Mouse (Mus musculus): ENCODE measurements around the gene Slc24a3. TPM values are rescaled to one million over a fixed set of nuclear protein-coding genes. Genes with fewer than 3 reads are reported as not detected.

Gene Slc24a3
- total and polyA plus RNA-seq, 3 experiments: not detected

- TF ChIP-seq CHD2 (IDR thresholded peaks at IDR 0.05; ENCODE audit: low read length): no peak
- no peak for TF ChIP-seq USF1 (IDR thresholded peaks at IDR 0.05; ENCODE audit: low read depth, low read length)
- no peak for TF ChIP-seq USF2 (IDR thresholded peaks at IDR 0.05; ENCODE audit: borderline replicate concordance in 1 of 2, insufficient read depth in 1 of 2, low read depth in 1 of 2, low read length in 2 of 2)
- no peak for TF ChIP-seq RCOR1 (IDR thresholded peaks at IDR 0.05; ENCODE audit: low read depth, low read length)
- no peak for TF ChIP-seq POLR2AphosphoS2 (IDR thresholded peaks at IDR 0.05; ENCODE audit: low read length)
- TF ChIP-seq ZNF384 (IDR thresholded peaks at IDR 0.05; ENCODE audit: low read depth, low read length): no peak
- TF ChIP-seq MYC (IDR thresholded peaks at IDR 0.05; ENCODE audit: low read depth, low read length): no peak
- no peak for TF ChIP-seq POLR2A (IDR thresholded peaks at IDR 0.05; ENCODE audit: control insufficient read depth in 1 of 2, insufficient read depth in 1 of 2, low read depth in 1 of 2, low read length in 2 of 2, poor library complexity in 1 of 2)
- TF ChIP-seq ZMIZ1 (IDR thresholded peaks at IDR 0.05; ENCODE audit: low read depth, low read length): no peak
- no peak for TF ChIP-seq NRF1 (IDR thresholded peaks at IDR 0.05; ENCODE audit: insufficient read depth, low read depth, low read length, poor library complexity, severe bottlenecking)
- no peak for TF ChIP-seq GATA1 (IDR thresholded peaks at IDR 0.05; ENCODE audit: low read depth, low read length)
- TF ChIP-seq SMC3 (IDR thresholded peaks at IDR 0.05; ENCODE audit: low read depth, low read length): no peak
- TF ChIP-seq ZC3H11A (IDR thresholded peaks at IDR 0.05; ENCODE audit: low read depth, low read length): no peak
- TF ChIP-seq MAFK (IDR thresholded peaks at IDR 0.05; ENCODE audit: borderline replicate concordance, low read depth, low read length): no peak
- no peak for TF ChIP-seq ELF1 (IDR thresholded peaks at IDR 0.05; ENCODE audit: low read depth, low read length)
- no peak for TF ChIP-seq HCFC1 (IDR thresholded peaks at IDR 0.05; ENCODE audit: low read depth, low read length)
- TF ChIP-seq E2F4 (IDR thresholded peaks at IDR 0.05; ENCODE audit: borderline replicate concordance, low read depth, low read length): no peak
- no peak for TF ChIP-seq POLR2AphosphoS5 (IDR thresholded peaks at IDR 0.05; ENCODE audit: borderline replicate concordance, low read depth, low read length)
- TF ChIP-seq SIN3A (IDR thresholded peaks at IDR 0.05; ENCODE audit: low read length): no peak
- H3K79me2 ChIP-seq (ENCODE audit: control insufficient read depth, insufficient read depth, low read length, poor library complexity): no peaks in the 10 kb centered on the region
- no peaks in the 10 kb centered on the region for H3K9me3 ChIP-seq (replicated peaks; ENCODE audit: insufficient read depth, low read length)
- H3K4me1 ChIP-seq (ENCODE audit: control insufficient read depth in 1 of 2, insufficient read depth in 2 of 2, low read length in 2 of 2): no peaks in the 10 kb centered on the region
- H3K4me3 ChIP-seq (ENCODE audit: control insufficient read depth in 1 of 2, insufficient read depth in 1 of 2, low read depth in 2 of 2, low read length in 2 of 2): no peak overlapping the region
- no peak overlapping the region for H3K9ac ChIP-seq (ENCODE audit: control insufficient read depth, low read depth, low read length, poor library complexity, severe bottlenecking)
- H3K27me3 ChIP-seq (ENCODE audit: control insufficient read depth in 1 of 2, insufficient read depth in 2 of 2, low read length in 2 of 2): no peaks in the 10 kb centered on the region
- H3K36me3 ChIP-seq (ENCODE audit: control insufficient read depth in 1 of 2, insufficient read depth in 2 of 2, low read length in 2 of 2): no peaks in the 10 kb centered on the region
- no peak overlapping the region for H3K27ac ChIP-seq (ENCODE audit: control insufficient read depth, low read depth, low read length)
- no peak for DNase-seq (ENCODE audit: low read depth, low spot score)
Measured at GRCm38 (mm10) chr2:145619688-145620087, 452.1 kb downstream of the Slc24a3 start.

- Histone ChIP-seq H3K27ac (ENCODE audit: control insufficient read depth, low read depth, low read length) (no peak overlapping the region), H3K9me3 (replicated peaks; ENCODE audit: insufficient read depth, low read length) (no peaks in the 10 kb centered on the region), H3K9ac (ENCODE audit: control insufficient read depth, low read depth, low read length, poor library complexity, severe bottlenecking) (no peak overlapping the region), H3K79me2 (ENCODE audit: control insufficient read depth, insufficient read depth, low read length, poor library complexity) (no peaks in the 10 kb centered on the region), H3K4me1 (ENCODE audit: control insufficient read depth in 1 of 2, insufficient read depth in 2 of 2, low read length in 2 of 2) (no peaks in the 10 kb centered on the region), H3K4me3 (ENCODE audit: control insufficient read depth in 1 of 2, insufficient read depth in 1 of 2, low read depth in 2 of 2, low read length in 2 of 2) (no peak overlapping the region), H3K36me3 (ENCODE audit: control insufficient read depth in 1 of 2, insufficient read depth in 2 of 2, low read length in 2 of 2) (no peaks in the 10 kb centered on the region), H3K27me3 (ENCODE audit: control insufficient read depth in 1 of 2, insufficient read depth in 2 of 2, low read length in 2 of 2) (no peaks in the 10 kb centered on the region)
- DNase-seq (ENCODE audit: low read depth, low spot score): no peak
- TF ChIP-seq GABPA (IDR thresholded peaks at IDR 0.05; ENCODE audit: low read depth, low read length) (no peak), MYB (IDR thresholded peaks at IDR 0.05; ENCODE audit: low read depth, low read length) (no peak), MAX (IDR thresholded peaks at IDR 0.05; ENCODE audit: low read length) (no peak), POLR2A (IDR thresholded peaks at IDR 0.05; ENCODE audit: control insufficient read depth in 1 of 2, insufficient read depth in 1 of 2, low read depth in 1 of 2, low read length in 2 of 2, poor library complexity in 1 of 2) (no peak), JUND (IDR thresholded peaks at IDR 0.05; ENCODE audit: low read depth, low read length) (no peak), MAZ (IDR thresholded peaks at IDR 0.05; ENCODE audit: low read depth, low read length) (no peak), CHD2 (IDR thresholded peaks at IDR 0.05; ENCODE audit: low read length) (no peak), RCOR1 (IDR thresholded peaks at IDR 0.05; ENCODE audit: low read depth, low read length) (no peak), TBP (IDR thresholded peaks at IDR 0.05; ENCODE audit: low read depth, low read length) (no peak), MYC (IDR thresholded peaks at IDR 0.05; ENCODE audit: low read depth, low read length) (no peak), CHD1 (IDR thresholded peaks at IDR 0.05; ENCODE audit: low read depth, low read length) (no peak), ZNF384 (IDR thresholded peaks at IDR 0.05; ENCODE audit: low read depth, low read length) (no peak), MAFK (IDR thresholded peaks at IDR 0.05; ENCODE audit: borderline replicate concordance, low read depth, low read length) (no peak), USF1 (IDR thresholded peaks at IDR 0.05; ENCODE audit: low read depth, low read length) (no peak), TAL1 (IDR thresholded peaks at IDR 0.05; ENCODE audit: low read length) (no peak), RAD21 (IDR thresholded peaks at IDR 0.05; ENCODE audit: low read depth, low read length) (no peak), HCFC1 (IDR thresholded peaks at IDR 0.05; ENCODE audit: low read depth, low read length) (no peak), EP300 (IDR thresholded peaks at IDR 0.05; ENCODE audit: low read depth in 1 of 2, low read length in 2 of 2) (no peak)
Measured at GRCm38 (mm10) chr2:145620709-145621108, 453.2 kb downstream of the Slc24a3 start.
